Mouse (Mus musculus) embryonic facial prominence, embryonic 15.5 days (tissue): Measurements from ENCODE around the gene Kcnk18. TPM values are rescaled to one million over a fixed set of nuclear protein-coding genes. Genes with fewer than 3 reads are reported as not detected.

Experiments
- ATAC-seq: fragments of 200-750 bp; cut with Nextera tagmentation; 2 replicates; pipeline ENCODE4 v1.8.0; 2017; ENCODE audit warnings: low read depth, moderate TSS enrichment; ENCODE audit not compliant: insufficient number of reproducible peaks, low FRiP score, low TSS enrichment
- H3K27ac ChIP-seq: fragments of 300-500 bp; sonication (generic); replicated peaks from 2 replicates; pipeline ENCODE4 v1.5.1; 2015; ENCODE audit warnings: mild to moderate bottlenecking, inconsistent platforms
- H3K27me3 ChIP-seq: fragments of 300-500 bp; sonication (generic); 2 replicates; pipeline ENCODE4 v1.6.1; 2015; ENCODE audit warnings: inconsistent platforms
- H3K36me3 ChIP-seq: fragments of 300-500 bp; sonication (generic); 2 replicates; pipeline ENCODE4 v1.6.1; 2015; ENCODE audit warnings: mild to moderate bottlenecking, inconsistent platforms
- H3K4me1 ChIP-seq: fragments of 300-500 bp; sonication (generic); 2 replicates; pipeline ENCODE4 v1.6.1; 2015; ENCODE audit warnings: inconsistent platforms
- H3K4me2 ChIP-seq: fragments of 300-500 bp; sonication (generic); replicated peaks from 2 replicates; pipeline ENCODE4 v1.6.1; 2015; ENCODE audit warnings: mild to moderate bottlenecking, inconsistent platforms
- H3K4me3 ChIP-seq: fragments of 300-500 bp; sonication (generic); replicated peaks from 2 replicates; pipeline ENCODE4 v1.5.1; 2015; ENCODE audit warnings: mild to moderate bottlenecking, inconsistent platforms
- H3K9ac ChIP-seq: fragments of 300-500 bp; sonication (generic); 2 replicates; pipeline ENCODE4 v1.6.1; 2015; ENCODE audit warnings: inconsistent platforms
- H3K9me3 ChIP-seq: fragments of 300-500 bp; sonication (generic); replicated peaks from 2 replicates; pipeline ENCODE4 v1.6.1; 2016; ENCODE audit warnings: inconsistent platforms
- WGBS: fragments of 180-500 bp; shearing (Covaris S2); methylation state at CpG from one replicate; pipeline ENCODE4 v1.1.7; 2015; 5-methylcytosine and 5-hydroxymethylcytosine counted together
- polyA plus RNA-seq: library from polyadenylated mRNA; unstranded; fragments of >200 nt; fragmentation: Nextera tagmentation; extraction: Ambion mirVana; gene quantifications from 2 replicates; pipeline ENCODE4 v1.2.1, GENCODE M21; 2015

The Kcnk18 gene
- polyA plus RNA-seq, 1 experiment from 2014 or later: not detected

GRCm38 (mm10) chr19:59260718-59261442 is 41.9 kb downstream of the Kcnk18 start, which contains the start of gene Slc18a2:
Gene Slc18a2 (plus strand): TSS chr19:59260896.
- peaks cover 18% of the 10 kb centered on the region; the same call in 1 of the 2 replicates for H3K27me3 ChIP-seq
- no peak within 1 kb of the TSS for H3K27ac ChIP-seq
- H3K4me3 ChIP-seq: peak within 1 kb of the TSS; percentile 43
- peak within 1 kb of the TSS; percentile 86 for H3K4me2 ChIP-seq
- WGBS: under 1% methylated on average over 55 of the region's 55 CpGs
- no peak within 1 kb of the TSS for H3K9ac ChIP-seq
- H3K4me1 ChIP-seq: peaks cover 11% of the 10 kb centered on the region; the same call in 1 of the 2 replicates
- no peaks in the 10 kb centered on the region for H3K36me3 ChIP-seq
- H3K9me3 ChIP-seq: no peaks in the 10 kb centered on the region
- peak; percentile 73; the same call in 1 of the 2 replicates for ATAC-seq

- H3K27ac ChIP-seq: no peak overlapping the region
- H3K27me3 ChIP-seq: peaks cover 18% of the 10 kb centered on the region; the same call in 1 of the 2 replicates
- H3K36me3 ChIP-seq: no peaks in the 10 kb centered on the region
- 44% methylated on average over 7 of the region's 7 CpGs for WGBS
- peak overlapping the region; percentile 86; the same call in 1 of the 2 replicates for H3K4me2 ChIP-seq
- H3K4me1 ChIP-seq: peaks cover 11% of the 10 kb centered on the region; the same call in 1 of the 2 replicates
- H3K9me3 ChIP-seq: no peaks in the 10 kb centered on the region
- no peak for ATAC-seq
- peak overlapping the region; percentile 43; the same call in 1 of the 2 replicates for H3K4me3 ChIP-seq
- H3K9ac ChIP-seq: no peak overlapping the region
Observed at GRCm38 (mm10) chr19:59261604-59262003, 42.6 kb downstream of the Kcnk18 start.

GRCm38 (mm10) chr19:59263171-59263570 is 44.2 kb downstream of the Kcnk18 start:
- no peak for ATAC-seq
- no peak overlapping the region for H3K4me2 ChIP-seq
- H3K9me3 ChIP-seq: no peaks in the 10 kb centered on the region
- peaks cover 18% of the 10 kb centered on the region; the same call in 1 of the 2 replicates for H3K27me3 ChIP-seq
- H3K27ac ChIP-seq: no peak overlapping the region
- peaks cover 20% of the 10 kb centered on the region; the same call in 1 of the 2 replicates for H3K4me1 ChIP-seq
- no peaks in the 10 kb centered on the region for H3K36me3 ChIP-seq
- WGBS: 81% methylated on average over 9 of the region's 9 CpGs
- no peak overlapping the region for H3K4me3 ChIP-seq
- no peak overlapping the region for H3K9ac ChIP-seq

GRCm38 (mm10) chr19:59264838-59265532 is 46.0 kb downstream of the Kcnk18 start:
- no peaks in the 10 kb centered on the region for H3K9me3 ChIP-seq
- H3K4me1 ChIP-seq: peaks cover 20% of the 10 kb centered on the region; the same call in 1 of the 2 replicates
- H3K4me3 ChIP-seq: no peak overlapping the region
- no peak overlapping the region for H3K4me2 ChIP-seq
- H3K9ac ChIP-seq: no peak overlapping the region
- no peak overlapping the region for H3K27ac ChIP-seq
- H3K27me3 ChIP-seq: peaks cover 18% of the 10 kb centered on the region; the same call in 1 of the 2 replicates
- H3K36me3 ChIP-seq: no peaks in the 10 kb centered on the region
- ATAC-seq: no peak
- 62% methylated on average over 9 of the region's 9 CpGs for WGBS

GRCm38 (mm10) chr19:59265907-59266306 is 46.9 kb downstream of the Kcnk18 start:
- WGBS: 55% methylated on average over 6 of the region's 6 CpGs

GRCm38 (mm10) chr19:59267417-59267963 is 48.5 kb downstream of the Kcnk18 start:
- H3K9me3 ChIP-seq: no peaks in the 10 kb centered on the region
- no peaks in the 10 kb centered on the region for H3K36me3 ChIP-seq
- ATAC-seq: no peak
- no peak overlapping the region for H3K27ac ChIP-seq
- no peak overlapping the region for H3K9ac ChIP-seq
- 13% methylated on average over 5 of the region's 5 CpGs for WGBS
- H3K4me3 ChIP-seq: no peak overlapping the region
- H3K4me2 ChIP-seq: no peak overlapping the region
- H3K27me3 ChIP-seq: peaks cover under 1% of the 10 kb centered on the region; the same call in 1 of the 2 replicates
- H3K4me1 ChIP-seq: peaks cover 9% of the 10 kb centered on the region; the same call in 1 of the 2 replicates

More at GRCm38 (mm10) chr19:59265907-59266306, 46.9 kb downstream of the Kcnk18 start:
- Histone ChIP-seq H3K27me3 (peaks cover 10% of the 10 kb centered on the region; the same call in 1 of the 2 replicates), H3K27ac (no peak overlapping the region), H3K4me1 (peaks cover 16% of the 10 kb centered on the region; the same call in 1 of the 2 replicates), H3K36me3 (no peaks in the 10 kb centered on the region), H3K9me3 (no peaks in the 10 kb centered on the region), H3K4me3 (no peak overlapping the region), H3K9ac (no peak overlapping the region), H3K4me2 (no peak overlapping the region)
- ATAC-seq: no peak

GRCm38 (mm10) chr19:59273190-59273589 is 54.2 kb downstream of the Kcnk18 start:
- H3K4me1 ChIP-seq: no peaks in the 10 kb centered on the region
- no peak overlapping the region for H3K27ac ChIP-seq
- no peak overlapping the region for H3K4me3 ChIP-seq
- ATAC-seq: no peak
- WGBS: 87% methylated on average over 7 of the region's 7 CpGs
- H3K9ac ChIP-seq: no peak overlapping the region
- no peaks in the 10 kb centered on the region for H3K9me3 ChIP-seq
- no peak overlapping the region for H3K4me2 ChIP-seq
- no peaks in the 10 kb centered on the region for H3K27me3 ChIP-seq
- H3K36me3 ChIP-seq: no peaks in the 10 kb centered on the region

- Histone ChIP-seq H3K4me2 (no peak overlapping the region), H3K9ac (no peak overlapping the region), H3K36me3 (no peaks in the 10 kb centered on the region), H3K9me3 (no peaks in the 10 kb centered on the region), H3K27me3 (no peaks in the 10 kb centered on the region), H3K4me3 (no peak overlapping the region), H3K27ac (no peak overlapping the region), H3K4me1 (no peaks in the 10 kb centered on the region)
- peak; percentile 15; the same call in 1 of the 2 replicates for ATAC-seq
- WGBS: 71% methylated on average over 7 of the region's 7 CpGs
Observed at GRCm38 (mm10) chr19:59276354-59276753, 57.3 kb downstream of the Kcnk18 start.

GRCm38 (mm10) chr19:59280841-59281240 is 61.8 kb downstream of the Kcnk18 start:
- H3K4me3 ChIP-seq: no peak overlapping the region
- no peak for ATAC-seq
- no peak overlapping the region for H3K9ac ChIP-seq
- no peaks in the 10 kb centered on the region for H3K9me3 ChIP-seq
- no peak overlapping the region for H3K4me2 ChIP-seq
- no peak overlapping the region for H3K27ac ChIP-seq
- no peaks in the 10 kb centered on the region for H3K27me3 ChIP-seq
- H3K36me3 ChIP-seq: no peaks in the 10 kb centered on the region
- no peaks in the 10 kb centered on the region for H3K4me1 ChIP-seq

GRCm38 (mm10) chr19:59282001-59282400 is 63.0 kb downstream of the Kcnk18 start:
- Histone ChIP-seq H3K4me1 (no peaks in the 10 kb centered on the region), H3K27me3 (no peaks in the 10 kb centered on the region), H3K4me3 (no peak overlapping the region), H3K4me2 (no peak overlapping the region), H3K9me3 (no peaks in the 10 kb centered on the region), H3K36me3 (no peaks in the 10 kb centered on the region), H3K9ac (no peak overlapping the region), H3K27ac (no peak overlapping the region)
- no peak for ATAC-seq
- WGBS: 85% methylated on average over 3 of the region's 3 CpGs
